Mouse (Mus musculus) C2C12 (cell line): ENCODE data around the gene Nanos2. TPM values are rescaled to one million over a fixed set of nuclear protein-coding genes. Genes with fewer than 3 reads are reported as not detected.

ENCODE experiments used
- H3K27me3 ChIP-seq: one replicate; pipeline ENCODE4 v1.6.1; 2011; ENCODE audit not compliant: control insufficient read depth, insufficient read depth, insufficient read length
- H3K36me3 ChIP-seq: one replicate; pipeline ENCODE4 v1.6.1; 2011; ENCODE audit not compliant: control insufficient read depth, insufficient read depth
- H3K4me3 ChIP-seq: one replicate; pipeline ENCODE4 v1.5.1; 2011; ENCODE audit warnings: mild to moderate bottlenecking, control low read depth; ENCODE audit not compliant: poor library complexity, insufficient read depth, severe bottlenecking
- H3K79me2 ChIP-seq: one replicate; pipeline ENCODE4 v1.6.1; 2011; ENCODE audit not compliant: control insufficient read depth, insufficient read depth
- H3K79me3 ChIP-seq: one replicate; pipeline ENCODE4 v1.6.1; 2011; ENCODE audit warnings: low read depth, control low read depth
- H3ac ChIP-seq: one replicate; pipeline ENCODE3; 2011; ENCODE audit warnings: low read depth; ENCODE audit not compliant: control insufficient read depth, insufficient read length
- CEBPB ChIP-seq: IDR thresholded peaks from one replicate; pipeline ENCODE4 v1.6.1; 2011; ENCODE audit warnings: low read depth, mild to moderate bottlenecking, control low read depth, moderate library complexity
- CTCF ChIP-seq: IDR thresholded peaks from one replicate; pipeline ENCODE4 v1.5.1; 2011; ENCODE audit not compliant: control insufficient read depth, insufficient read depth, insufficient read length
- FOSL1 ChIP-seq: IDR thresholded peaks from one replicate; pipeline ENCODE4 v1.8.0; 2011; ENCODE audit warnings: mild to moderate bottlenecking, low read length; ENCODE audit not compliant: poor library complexity, insufficient read depth, severe bottlenecking
- MAX ChIP-seq: IDR thresholded peaks from one replicate; pipeline ENCODE4 v1.6.1; 2011; ENCODE audit warnings: mild to moderate bottlenecking, control low read depth
- MYOD1 ChIP-seq: IDR thresholded peaks from one replicate; pipeline ENCODE4 v1.6.1; 2011; ENCODE audit warnings: low read depth; ENCODE audit not compliant: control insufficient read depth, insufficient read length
- MYOG ChIP-seq: IDR thresholded peaks from one replicate; pipeline ENCODE4 v1.6.1; 2011; ENCODE audit not compliant: control insufficient read depth, insufficient read length; ENCODE audit errors: extremely low read depth
- USF1 ChIP-seq: IDR thresholded peaks from one replicate; pipeline ENCODE4 v1.6.1; 2011; ENCODE audit warnings: low read depth, mild to moderate bottlenecking, control low read depth, moderate library complexity
- polyA plus RNA-seq: library from polyadenylated mRNA; unstranded; fragments of >200 nt; fragmentation: generic; extraction: Trizol; gene quantifications from one replicate; pipeline ENCODE4 v1.2.1, GENCODE M21; 2012; ENCODE audit warnings: missing spikeins

Nanos2 gene
- polyA plus RNA-seq, 1 experiment = not detected

- Histone ChIP-seq H3K36me3 (no peaks in the 10 kb centered on the region), H3K27me3 (no peaks in the 10 kb centered on the region), H3ac (no peak overlapping the region), H3K79me2 (no peaks in the 10 kb centered on the region), H3K4me3 (no peak overlapping the region), H3K79me3 (no peaks in the 10 kb centered on the region)
- TF ChIP-seq MAX (no peak), CTCF (no peak)
Observed at GRCm38 (mm10) chr7:18950523-18951315, 36.5 kb upstream of the Nanos2 start.

GRCm38 (mm10) chr7:18951397-18951796, 35.8 kb upstream of the Nanos2 start:
- no peaks in the 10 kb centered on the region for H3K36me3 ChIP-seq
- H3ac ChIP-seq = no peak overlapping the region
- H3K27me3 ChIP-seq = no peaks in the 10 kb centered on the region
- no peaks in the 10 kb centered on the region for H3K79me3 ChIP-seq
- no peaks in the 10 kb centered on the region for H3K79me2 ChIP-seq
- no peak overlapping the region for H3K4me3 ChIP-seq
- TF ChIP-seq CTCF (no peak), MYOG (no peak), USF1 (no peak), MYOD1 (no peak), MAX (no peak), FOSL1 (no peak), CEBPB (no peak)

GRCm38 (mm10) chr7:18957569-18958383, 29.4 kb upstream of the Nanos2 start:
- no peak for TF ChIP-seq FOSL1
- peak; percentile 35 for TF ChIP-seq MYOD1
- TF ChIP-seq CTCF = no peak
- peaks cover 3% of the 10 kb centered on the region for H3K27me3 ChIP-seq

GRCm38 (mm10) chr7:18958384-18958766, 28.8 kb upstream of the Nanos2 start:
- TF ChIP-seq MYOD1 (no peak), FOSL1 (no peak), MAX (no peak), MYOG (no peak), CTCF (no peak), CEBPB (no peak), USF1 (no peak)
- H3K79me2 ChIP-seq = no peaks in the 10 kb centered on the region
- H3K27me3 ChIP-seq = peaks cover 9% of the 10 kb centered on the region
- H3ac ChIP-seq = peak overlapping the region; percentile 74
- H3K79me3 ChIP-seq = no peaks in the 10 kb centered on the region
- H3K4me3 ChIP-seq = peak overlapping the region; percentile 30
- H3K36me3 ChIP-seq = no peaks in the 10 kb centered on the region

More at GRCm38 (mm10) chr7:18957569-18958383, 29.4 kb upstream of the Nanos2 start:
- Histone ChIP-seq H3K36me3 (no peaks in the 10 kb centered on the region), H3K79me3 (no peaks in the 10 kb centered on the region), H3ac (peak overlapping the region; percentile 75), H3K4me3 (peak overlapping the region; percentile 30), H3K79me2 (no peaks in the 10 kb centered on the region)

GRCm38 (mm10) chr7:18959446-18959845, 27.8 kb upstream of the Nanos2 start:
- H3K27me3 ChIP-seq = peaks cover 19% of the 10 kb centered on the region
- H3ac ChIP-seq = no peak overlapping the region
- no peaks in the 10 kb centered on the region for H3K79me2 ChIP-seq
- H3K4me3 ChIP-seq = no peak overlapping the region
- H3K36me3 ChIP-seq = no peaks in the 10 kb centered on the region
- no peak for TF ChIP-seq MYOD1
- no peak for TF ChIP-seq CEBPB
- TF ChIP-seq CTCF = no peak
- no peak for TF ChIP-seq USF1
- no peak for TF ChIP-seq MAX
- TF ChIP-seq FOSL1 = no peak
- no peak for TF ChIP-seq MYOG
- H3K79me3 ChIP-seq = no peaks in the 10 kb centered on the region
